Comparison of ENCODE assay signal across 15 mouse cellular contexts in genomic region chr11:101587676-101588075, GRCm38 (mm10). TPM values are rescaled to one million over a fixed set of nuclear protein-coding genes. Genes with fewer than 3 reads are reported as not detected.
DNase-seq lines count a peak whose midpoint lies in the region; ATAC-seq and TF ChIP-seq lines count a peak whose summit lies in the region.
"Had no signal": no experiment of that assay in that cellular context is flagged by ENCODE, and none has a peak within 500 bp of the region (broad histone marks: within the 10 kb centered on the region; RNA-seq: fewer than 3 reads in every experiment).

No protein-coding gene starts in this region.

- WGBS in intestine, postnatal 0 days, result 72% methylated on average over 10 of the region's 10 CpGs
- WGBS in intestine, embryonic 16.5 days, result 91% methylated on average over 10 of the region's 10 CpGs
- WGBS in macrophage (ENCODE audit: missing documents), result 35% methylated on average over 10 of the region's 10 CpGs
- 84% methylated on average over 10 of the region's 10 CpGs for WGBS in heart, embryonic 11.5 days (ENCODE audit: insufficient replicate concordance)

- peak overlapping the region; percentile 62 for H3K27ac ChIP-seq in intestine, postnatal 0 days (ENCODE audit: low read depth, low read length)
- H3K27ac ChIP-seq in intestine, embryonic 16.5 days (ENCODE audit: low read length), result no peak overlapping the region
- H3K27ac ChIP-seq in macrophage, result peak overlapping the region; percentile 97
- H3K27ac ChIP-seq in heart, embryonic 11.5 days (ENCODE audit: low read depth, low read length), result no peak overlapping the region
- H3K27ac ChIP-seq: limb, embryonic 13.5 days had no signal

- no peaks in the 10 kb centered on the region for H3K9me3 ChIP-seq in intestine, postnatal 0 days (ENCODE audit: control insufficient read depth)
- H3K9me3 ChIP-seq in intestine, embryonic 16.5 days (ENCODE audit: control insufficient read depth, low read length), result no peaks in the 10 kb centered on the region
- H3K9me3 ChIP-seq in heart, embryonic 11.5 days (replicated peaks; ENCODE audit: control insufficient read depth, low read length), result no peaks in the 10 kb centered on the region
- H3K9me3 ChIP-seq: limb, embryonic 13.5 days had no signal

- H3K9ac ChIP-seq in intestine, postnatal 0 days (ENCODE audit: low read depth, low read length), result no peak overlapping the region
- H3K9ac ChIP-seq in intestine, embryonic 16.5 days (ENCODE audit: low read depth, low read length), result no peak overlapping the region
- no peak overlapping the region for H3K9ac ChIP-seq in heart, embryonic 11.5 days (ENCODE audit: low read depth, low read length)
- H3K9ac ChIP-seq: limb, embryonic 13.5 days had no signal

- no peak for TF ChIP-seq CTCF in intestine, postnatal 0 days (IDR thresholded peaks at IDR 0.05; ENCODE audit: low read depth)

- peaks cover 53% of the 10 kb centered on the region for H3K79me2 ChIP-seq in macrophage (ENCODE audit: inconsistent target)

- H3K4me3 ChIP-seq in intestine, postnatal 0 days (ENCODE audit: low read depth, low read length), result no peak overlapping the region
- H3K4me3 ChIP-seq in intestine, embryonic 16.5 days (ENCODE audit: low read length), result no peak overlapping the region
- H3K4me3 ChIP-seq in macrophage (ENCODE audit: inconsistent target), result no peak overlapping the region
- no peak overlapping the region for H3K4me3 ChIP-seq in heart, embryonic 11.5 days (ENCODE audit: low read depth, low read length)
- H3K4me3 ChIP-seq: erythroblast, embryonic 14.5 days; limb, embryonic 13.5 days had no signal

- 0 out of 2 replicates have a peak, but pooled peaks cover 11% of the 10 kb centered on the region for H3K4me1 ChIP-seq in intestine, postnatal 0 days (replicated peaks; ENCODE audit: control insufficient read depth, insufficient read depth, low read length)
- H3K4me1 ChIP-seq in intestine, embryonic 16.5 days (ENCODE audit: control insufficient read depth, insufficient read depth, low read length), result peaks cover 7% of the 10 kb centered on the region
- no peaks in the 10 kb centered on the region for H3K4me1 ChIP-seq in heart, embryonic 11.5 days (ENCODE audit: control insufficient read depth, insufficient read depth, low read length)
- H3K4me1 ChIP-seq: limb, embryonic 13.5 days had no signal

- peak; percentile 83 for DNase-seq in 3T3-L1 (ENCODE audit: low read depth, low spot score)
- DNase-seq in fat pad, adult 2 months (ENCODE audit: extremely low read depth, low read depth, low spot score), result peak; percentile 36
- DNase-seq in urinary bladder, postnatal 25 days (ENCODE audit: low spot score), result no peak
- no peak for DNase-seq in adrenal gland, postnatal 14 days
- DNase-seq: cerebellum, postnatal 10 days had no signal

- no peaks in the 10 kb centered on the region for H3K27me3 ChIP-seq in intestine, postnatal 0 days (replicated peaks; ENCODE audit: control insufficient read depth, insufficient read depth, low read length)
- no peaks in the 10 kb centered on the region for H3K27me3 ChIP-seq in intestine, embryonic 16.5 days (replicated peaks; ENCODE audit: control insufficient read depth, insufficient read depth, low read length)
- no peaks in the 10 kb centered on the region for H3K27me3 ChIP-seq in heart, embryonic 11.5 days (ENCODE audit: control insufficient read depth, insufficient read depth, low read length)
- H3K27me3 ChIP-seq: limb, embryonic 13.5 days had no signal

- peak; percentile 44 for ATAC-seq in intestine, postnatal 0 days
- no peak for ATAC-seq in intestine, embryonic 16.5 days
- ATAC-seq in heart, embryonic 11.5 days (replicated peaks; ENCODE audit: insufficient number of reproducible peaks, low FRiP score, low TSS enrichment), result no peak
- ATAC-seq: midbrain, embryonic 16.5 days had no signal

- H3K4me2 ChIP-seq in intestine, postnatal 0 days (replicated peaks; ENCODE audit: low read depth), result no peak overlapping the region
- no peak overlapping the region for H3K4me2 ChIP-seq in intestine, embryonic 16.5 days (ENCODE audit: low read depth, low read length)
- H3K4me2 ChIP-seq in heart, embryonic 11.5 days, result no peak overlapping the region
- H3K4me2 ChIP-seq: limb, embryonic 13.5 days had no signal

- peaks cover 41% of the 10 kb centered on the region for H3K36me3 ChIP-seq in intestine, postnatal 0 days (ENCODE audit: control insufficient read depth, insufficient read depth)
- H3K36me3 ChIP-seq in intestine, embryonic 16.5 days (ENCODE audit: control insufficient read depth, insufficient read depth, low read length), result peaks cover 4% of the 10 kb centered on the region; the same call in 1 of the 2 replicates
- peaks cover 39% of the 10 kb centered on the region for H3K36me3 ChIP-seq in macrophage (ENCODE audit: inconsistent target)
- no peaks in the 10 kb centered on the region for H3K36me3 ChIP-seq in heart, embryonic 11.5 days (ENCODE audit: control insufficient read depth, insufficient read depth, low read length)

RNA-seq across cellular contexts. Expression of gene Tmem106a, which starts 5.6 kb away (rescaled TPM):
- polyA plus RNA-seq in intestine, postnatal 0 days (2015; fragmentation: Nextera tagmentation; extraction: Ambion mirVana), result 122 and 130 TPM in 2 replicates
- 38.6 and 49.4 TPM in 2 replicates for polyA plus RNA-seq in intestine, embryonic 16.5 days (2015; fragmentation: Nextera tagmentation; extraction: Ambion mirVana)
- total RNA-seq in macrophage (2018; cell fraction: chromatin; rRNA removed), result 100 to 1,000 TPM; 142 to 427 (median 315) TPM
- 100 to 1,000 TPM; 272 to 465 (median 394) TPM for total RNA-seq in macrophage (2018; cell fraction: cytosol; rRNA removed)
- 100 to 1,000 TPM; 328 to 628 (median 506) TPM for total RNA-seq in macrophage (2018; cell fraction: nucleus; rRNA removed)
- 374 to 580 TPM (median 389 TPM) in 3 replicates for polyA plus RNA-seq in macrophage (2018)
- 9.6 and 11.0 TPM in 2 replicates for total RNA-seq in adrenal gland, postnatal 14 days (2021)
- polyA plus RNA-seq in heart, embryonic 11.5 days (2014; fragmentation: Nextera tagmentation; extraction: Ambion mirVana), result 3.3 and 4.4 TPM in 2 replicates

RNA-seq across cellular contexts. Expression of gene Gm11634, which starts 11.4 kb away (rescaled TPM):
- 0.27 and 0.37 TPM in 2 replicates for polyA plus RNA-seq in intestine, postnatal 0 days (2015; fragmentation: Nextera tagmentation; extraction: Ambion mirVana)
- polyA plus RNA-seq in intestine, embryonic 16.5 days (2015; fragmentation: Nextera tagmentation; extraction: Ambion mirVana), result not detected in 2 replicates
- total RNA-seq in macrophage (2018; cell fraction: chromatin; rRNA removed), result not detected
- total RNA-seq in macrophage (2018; cell fraction: cytosol; rRNA removed), result not detected
- total RNA-seq in macrophage (2018; cell fraction: nucleus; rRNA removed), result not detected
- polyA plus RNA-seq in macrophage (2018), result not detected in 3 replicates
- not detected in 2 replicates for total RNA-seq in adrenal gland, postnatal 14 days (2021)
- not detected in 2 replicates for polyA plus RNA-seq in heart, embryonic 11.5 days (2014; fragmentation: Nextera tagmentation; extraction: Ambion mirVana)
- polyA plus RNA-seq: erythroblast, embryonic 14.5 days; heart, embryonic 14.5 days; intestine, embryonic 14.5 days; limb, embryonic 13.5 days; midbrain, embryonic 16.5 days; thymus, postnatal 0 days had no signal

RNA-seq across cellular contexts. Expression of gene Nbr1, which starts 35.7 kb away (rescaled TPM):
- 44.5 and 54.1 TPM in 2 replicates for polyA plus RNA-seq in intestine, postnatal 0 days (2015; fragmentation: Nextera tagmentation; extraction: Ambion mirVana)
- 56.2 and 65.5 TPM in 2 replicates for polyA plus RNA-seq in intestine, embryonic 16.5 days (2015; fragmentation: Nextera tagmentation; extraction: Ambion mirVana)
- total RNA-seq in macrophage (2018; cell fraction: chromatin; rRNA removed), result 100 to 1,000 TPM in 17 of 26 experiments, 10 to 100 TPM in 9; 39.7 to 427 (median 139) TPM
- total RNA-seq in macrophage (2018; cell fraction: cytosol; rRNA removed), result 100 to 1,000 TPM in 8 of 26 experiments, 10 to 100 TPM in 18; 37.9 to 118 (median 70.6) TPM
- 100 to 1,000 TPM in 12 of 26 experiments, 10 to 100 TPM in 14; 45.0 to 242 (median 85.3) TPM for total RNA-seq in macrophage (2018; cell fraction: nucleus; rRNA removed)
- polyA plus RNA-seq in macrophage (2018), result 57.2 to 95.2 TPM (median 88.0 TPM) in 3 replicates
- 128 and 130 TPM in 2 replicates for total RNA-seq in adrenal gland, postnatal 14 days (2021)
- 48.4 and 72.2 TPM in 2 replicates for polyA plus RNA-seq in heart, embryonic 11.5 days (2014; fragmentation: Nextera tagmentation; extraction: Ambion mirVana)

RNA-seq across cellular contexts. Expression of gene Brca1, which starts 35.9 kb away (rescaled TPM):
- 2.3 and 3.3 TPM in 2 replicates for polyA plus RNA-seq in intestine, postnatal 0 days (2015; fragmentation: Nextera tagmentation; extraction: Ambion mirVana)
- 6.0 and 6.8 TPM in 2 replicates for polyA plus RNA-seq in intestine, embryonic 16.5 days (2015; fragmentation: Nextera tagmentation; extraction: Ambion mirVana)
- total RNA-seq in macrophage (2018; cell fraction: chromatin; rRNA removed), result 10 to 100 TPM in 13 of 26 experiments, 1 to 10 TPM in 13; 2.2 to 23.3 (median 9.8) TPM
- 1 to 10 TPM; 1.1 to 2.6 (median 1.8) TPM for total RNA-seq in macrophage (2018; cell fraction: cytosol; rRNA removed)
- 10 to 100 TPM in 1 of 26 experiments, 1 to 10 TPM in 25; 1.4 to 25.2 (median 3.6) TPM for total RNA-seq in macrophage (2018; cell fraction: nucleus; rRNA removed)
- 0.61 to 7.7 TPM (median 2.1 TPM) in 3 replicates for polyA plus RNA-seq in macrophage (2018)
- total RNA-seq in adrenal gland, postnatal 14 days (2021), result 4.9 and 6.6 TPM in 2 replicates
- 12.3 and 12.7 TPM in 2 replicates for polyA plus RNA-seq in heart, embryonic 11.5 days (2014; fragmentation: Nextera tagmentation; extraction: Ambion mirVana)

RNA-seq across cellular contexts. Expression of gene Rdm1, which starts 39.3 kb away (rescaled TPM):
- 13.3 and 15.3 TPM in 2 replicates for polyA plus RNA-seq in intestine, postnatal 0 days (2015; fragmentation: Nextera tagmentation; extraction: Ambion mirVana)
- 36.3 and 41.7 TPM in 2 replicates for polyA plus RNA-seq in intestine, embryonic 16.5 days (2015; fragmentation: Nextera tagmentation; extraction: Ambion mirVana)
- total RNA-seq in macrophage (2018; cell fraction: chromatin; rRNA removed), result 10 to 100 TPM in 7 of 26 experiments, 1 to 10 TPM in 19; 1.7 to 16.5 (median 5.7) TPM
- 10 to 100 TPM in 8 of 26 experiments, 1 to 10 TPM in 18; 2.2 to 14.3 (median 6.4) TPM for total RNA-seq in macrophage (2018; cell fraction: cytosol; rRNA removed)
- 10 to 100 TPM in 6 of 26 experiments, 1 to 10 TPM in 19, not detected in 1; 1.2 to 24.0 (median 5.4) TPM for total RNA-seq in macrophage (2018; cell fraction: nucleus; rRNA removed)
- polyA plus RNA-seq in macrophage (2018), result 3.7 to 12.9 TPM (median 6.8 TPM) in 3 replicates
- 22.9 and 26.6 TPM in 2 replicates for total RNA-seq in adrenal gland, postnatal 14 days (2021)
- polyA plus RNA-seq in heart, embryonic 11.5 days (2014; fragmentation: Nextera tagmentation; extraction: Ambion mirVana), result 27.9 and 28.2 TPM in 2 replicates

Comparison
In these comparisons a context has a peak if more than half of its experiments do, and no peak if none do; other contexts are left out.
1. H3K27ac ChIP-seq: peak in intestine, postnatal 0 days (single experiment) and macrophage (single experiment); none in intestine, embryonic 16.5 days (single experiment) and heart, embryonic 11.5 days (single experiment).
2. DNase-seq: peak in 3T3-L1 (single experiment) and fat pad, adult 2 months (single experiment); none in urinary bladder, postnatal 25 days (single experiment) and adrenal gland, postnatal 14 days (single experiment).